Mouse (Mus musculus) MEL (cell line): ENCODE results near the gene Stat2. TPM values are rescaled to one million over a fixed set of nuclear protein-coding genes. Genes with fewer than 3 reads are reported as not detected.

ENCODE experiments used
- DNase-seq: peaks from one replicate; pipeline ENCODE4 v3.0.0; 2011; ENCODE audit warnings: low read depth, low spot score
- H3K27ac ChIP-seq: 2 replicates; pipeline ENCODE4 v1.5.1; 2012; ENCODE audit warnings: low read depth, mild to moderate bottlenecking, control low read depth, low read length, moderate library complexity; ENCODE audit not compliant: control insufficient read depth
- H3K27me3 ChIP-seq, 2 experiments: fragments of 150-350 bp in 1 of 2; sonication (generic) in 1 of 2; 2 replicates each; pipeline ENCODE4 v1.6.1; 2012; ENCODE audit warnings: low read length in 2 of 2, mild to moderate bottlenecking in 2 of 2, improper control_type of control experiment in 1 of 2, moderate library complexity in 1 of 2; ENCODE audit not compliant: insufficient read depth in 2 of 2, control insufficient read depth in 1 of 2
- H3K36me3 ChIP-seq, 2 experiments: 2 replicates each; pipeline ENCODE4 v1.6.1; 2012 to 2014; ENCODE audit warnings: low read length in 2 of 2, improper control_type of control experiment in 1 of 2, inconsistent platforms in 1 of 2, mild to moderate bottlenecking in 1 of 2; ENCODE audit not compliant: insufficient read depth in 2 of 2, control insufficient read depth in 1 of 2
- H3K4me1 ChIP-seq, 2 experiments: fragments of 150-350 bp in 1 of 2; sonication (generic) in 1 of 2; 2 replicates each; pipeline ENCODE4 v1.6.1; 2012; ENCODE audit warnings: low read length in 2 of 2, improper control_type of control experiment in 1 of 2, mild to moderate bottlenecking in 1 of 2; ENCODE audit not compliant: insufficient read depth in 2 of 2, control insufficient read depth in 1 of 2
- H3K4me3 ChIP-seq, 2 experiments: fragments of 150-350 bp in 1 of 2; sonication (generic) in 1 of 2; 2 replicates each; pipeline ENCODE4 v1.5.1; 2012; ENCODE audit warnings: low read depth in 2 of 2, low read length in 2 of 2, mild to moderate bottlenecking in 2 of 2, moderate library complexity in 2 of 2, control low read depth in 1 of 2, improper control_type of control experiment in 1 of 2; ENCODE audit not compliant: control insufficient read depth in 1 of 2, insufficient read depth in 1 of 2
- H3K79me2 ChIP-seq: 2 replicates; pipeline ENCODE4 v1.6.1; 2012; ENCODE audit warnings: mild to moderate bottlenecking, low read length, moderate library complexity; ENCODE audit not compliant: control insufficient read depth, poor library complexity, insufficient read depth
- H3K9ac ChIP-seq: 2 replicates; pipeline ENCODE4 v1.6.1; 2012; ENCODE audit warnings: low read depth, mild to moderate bottlenecking, control low read depth, low read length, moderate library complexity; ENCODE audit not compliant: control insufficient read depth, poor library complexity, severe bottlenecking
- H3K9me3 ChIP-seq: fragments of 150-350 bp; sonication (generic); replicated peaks from 2 replicates; pipeline ENCODE4 v1.6.1; 2012; ENCODE audit warnings: mild to moderate bottlenecking, low read length, improper control_type of control experiment, moderate library complexity; ENCODE audit not compliant: insufficient read depth
- BHLHE40 ChIP-seq: IDR thresholded peaks from 2 replicates; pipeline ENCODE4 v1.6.1; 2012; ENCODE audit warnings: low read depth, mild to moderate bottlenecking, inconsistent platforms, low read length, improper control_type of control experiment, borderline replicate concordance
- EP300 ChIP-seq, 2 experiments: IDR thresholded peaks; 2 replicates each; pipeline ENCODE4 v1.6.1; 2011; ENCODE audit warnings: improper control_type of control experiment in 2 of 2, low read length in 2 of 2, low read depth in 1 of 2, mild to moderate bottlenecking in 1 of 2
- ETS1 ChIP-seq: IDR thresholded peaks from 2 replicates; pipeline ENCODE4 v1.6.1; 2012; ENCODE audit warnings: low read depth, mild to moderate bottlenecking, inconsistent platforms, low read length, improper control_type of control experiment, moderate library complexity
- GATA1 ChIP-seq: IDR thresholded peaks from 2 replicates; pipeline ENCODE4 v1.6.1; 2011; ENCODE audit warnings: low read depth, low read length, improper control_type of control experiment
- KAT2A ChIP-seq: conservative IDR thresholded peaks from 2 replicates; pipeline ENCODE4 v1.6.1; 2012; ENCODE audit warnings: low read depth, low read length, improper control_type of control experiment, inconsistent platforms
- MAZ ChIP-seq: IDR thresholded peaks from 2 replicates; pipeline ENCODE4 v1.6.1; 2012; ENCODE audit warnings: low read depth, mild to moderate bottlenecking, inconsistent platforms, low read length, improper control_type of control experiment
- MXI1 ChIP-seq: IDR thresholded peaks from 2 replicates; pipeline ENCODE4 v1.6.1; 2011; ENCODE audit warnings: mild to moderate bottlenecking, low read depth, low read length, improper control_type of control experiment
- MYC ChIP-seq: IDR thresholded peaks from 2 replicates; pipeline ENCODE4 v1.6.1; 2011; ENCODE audit warnings: low read depth, mild to moderate bottlenecking, low read length, improper control_type of control experiment, moderate library complexity
- NELFE ChIP-seq: IDR thresholded peaks from 2 replicates; pipeline ENCODE4 v1.6.1; 2011; ENCODE audit warnings: low read depth, low read length, improper control_type of control experiment
- RCOR1 ChIP-seq: IDR thresholded peaks from 2 replicates; pipeline ENCODE4 v1.6.1; 2012; ENCODE audit warnings: low read depth, mild to moderate bottlenecking, inconsistent platforms, low read length, improper control_type of control experiment
- SIN3A ChIP-seq: IDR thresholded peaks from 2 replicates; pipeline ENCODE4 v1.6.1; 2012; ENCODE audit warnings: low read length, improper control_type of control experiment, inconsistent platforms
- TBP ChIP-seq: IDR thresholded peaks from 2 replicates; pipeline ENCODE4 v1.8.0; 2011; ENCODE audit warnings: low read depth, low read length, improper control_type of control experiment
- USF1 ChIP-seq: IDR thresholded peaks from 2 replicates; pipeline ENCODE4 v1.6.1; 2014; ENCODE audit warnings: low read depth, mild to moderate bottlenecking, inconsistent platforms, low read length, improper control_type of control experiment, moderate library complexity
- ZC3H11A ChIP-seq: IDR thresholded peaks from 2 replicates; pipeline ENCODE4 v1.6.1; 2012; ENCODE audit warnings: low read depth, mild to moderate bottlenecking, inconsistent platforms, low read length, improper control_type of control experiment
- ZNF384 ChIP-seq: IDR thresholded peaks from 2 replicates; pipeline ENCODE4 v1.6.1; 2012; ENCODE audit warnings: low read depth, mild to moderate bottlenecking, inconsistent platforms, low read length, improper control_type of control experiment
- polyA plus RNA-seq, 2 experiments: library from polyadenylated mRNA; stranded (reverse) in 1 of 2; unstranded in 1 of 2; fragments of >175 nt in 1 of 2; fragments of >200 nt in 1 of 2; gene quantifications; 2 replicates each; pipeline versions ENCODE4 v1.2.1 to v1.2.4; 2012; ENCODE audit warnings: low replicate concordance in 2 of 2, low read depth in 1 of 2; ENCODE audit not compliant: insufficient read length in 2 of 2, insufficient read depth in 1 of 2, missing spikeins in 1 of 2
- total RNA-seq: library from RNA; depleted of rRNA; stranded (reverse); fragments of 300-350 nt; gene quantifications from 2 replicates; pipeline ENCODE4 v1.2.3, GENCODE M21; 2012

Gene Stat2
- total and polyA plus RNA-seq, 3 experiments = 3.6 to 6.6 TPM; not detected in 1

- TF ChIP-seq USF1 (no peak), NELFE (no peak), ETS1 (no peak), TBP (no peak), EP300 (IDR thresholded peaks at IDR 0.05; ENCODE audit: low read depth in 1 of 2, low read length in 2 of 2) (no peak), SIN3A (no peak), MXI1 (no peak), MYC (no peak), BHLHE40 (no peak)
- TF ChIP-seq, all 39 proteins: peak for 0
- DNase-seq = no peak
- Histone ChIP-seq H3K36me3 (peaks cover 0 to 5% of the 10 kb centered on the region in 2 experiments; a peak in 3 of 4 replicates), H3K9ac (no peak within 1 kb of the TSS), H3K4me3 (no peak within 1 kb of the TSS), H3K79me2 (no peaks in the 10 kb centered on the region), H3K27me3 (no peaks in the 10 kb centered on the region), H3K27ac (no peak within 1 kb of the TSS), H3K4me1 (peaks cover 0 to 2% of the 10 kb centered on the region in 2 experiments; a peak in 1 of 4 replicates), H3K9me3 (no peaks in the 10 kb centered on the region)
These were observed 16.6 kb upstream of the Stat2 start, which contains the start of gene Apon for GRCm38 (mm10) chr10:128253677-128254255. TSS of gene Apon (plus strand) at chr10:128254096.

GRCm38 (mm10) chr10:128255925-128256324, 14.4 kb upstream of the Stat2 start:
- no peak overlapping the region for H3K4me3 ChIP-seq
- H3K9ac ChIP-seq = no peak overlapping the region
- H3K27me3 ChIP-seq = no peaks in the 10 kb centered on the region
- no peak for DNase-seq
- peaks cover 0 to 2% of the 10 kb centered on the region in 2 experiments for H3K36me3 ChIP-seq
- TF ChIP-seq RCOR1 (no peak), ZC3H11A (no peak), MYC (no peak), KAT2A (no peak), MAZ (no peak), GATA1 (no peak), MXI1 (no peak), ZNF384 (no peak), BHLHE40 (no peak)
- no peaks in the 10 kb centered on the region for H3K79me2 ChIP-seq
- no peaks in the 10 kb centered on the region for H3K9me3 ChIP-seq
- H3K4me1 ChIP-seq = peaks cover 0 to 8% of the 10 kb centered on the region in 2 experiments; a peak in 3 of 4 replicates
- H3K27ac ChIP-seq = no peak overlapping the region
